Mouse (Mus musculus) spleen, adult 2 months (tissue): Measurements from ENCODE around the gene Perp. TPM values are rescaled to one million over a fixed set of nuclear protein-coding genes. Genes with fewer than 3 reads are reported as not detected.

ENCODE experiments used
- DNase-seq, 2 experiments: peaks; one replicate each; pipeline versions ENCODE4 v3.0.0 to v3.0.0-alpha.2; 2012 to 2021; ENCODE audit warnings: low spot score in 2 of 2, low read depth in 1 of 2
- H3K27ac ChIP-seq: fragments of 200-500 bp; 2 replicates; pipeline ENCODE4 v1.5.1; 2012; ENCODE audit warnings: low read length, inconsistent platforms; ENCODE audit not compliant: insufficient read depth
- H3K27me3 ChIP-seq: fragments of 200-500 bp; 2 replicates; pipeline ENCODE4 v1.6.1; 2012; ENCODE audit warnings: mild to moderate bottlenecking, moderate library complexity, low read length, inconsistent platforms; ENCODE audit not compliant: control insufficient read depth, insufficient read depth
- H3K36me3 ChIP-seq: fragments of 200-500 bp; 2 replicates; pipeline ENCODE4 v1.6.1; 2012; ENCODE audit warnings: mild to moderate bottlenecking, low read length, inconsistent platforms; ENCODE audit not compliant: control insufficient read depth, insufficient read depth
- H3K4me1 ChIP-seq: fragments of 200-500 bp; 2 replicates; pipeline ENCODE4 v1.6.1; 2011; ENCODE audit warnings: inconsistent platforms; ENCODE audit not compliant: control insufficient read depth, insufficient read depth, insufficient read length
- H3K4me3 ChIP-seq: fragments of 200-500 bp; 2 replicates; pipeline ENCODE4 v1.5.1; 2011; ENCODE audit warnings: mild to moderate bottlenecking, inconsistent platforms; ENCODE audit not compliant: insufficient read depth, insufficient read length; ENCODE audit errors: extremely low read depth
- CTCF ChIP-seq: fragments of 200-500 bp; IDR thresholded peaks from 2 replicates; pipeline ENCODE4 v1.5.1; 2011; ENCODE audit warnings: mild to moderate bottlenecking, inconsistent platforms; ENCODE audit not compliant: insufficient read depth, insufficient read length, insufficient replicate concordance; ENCODE audit errors: extremely low read depth
- POLR2A ChIP-seq: fragments of 200-500 bp; IDR thresholded peaks from 2 replicates; pipeline ENCODE4 v1.6.1; 2011; ENCODE audit warnings: low read depth, low read length, inconsistent platforms
- WGBS: fragments of 180-500 bp; shearing (Covaris S2); methylation state at CpG from one replicate; pipeline ENCODE4 v1.1.7; 2018; 5-methylcytosine and 5-hydroxymethylcytosine counted together
- polyA plus RNA-seq: library from polyadenylated mRNA; depleted of rRNA; stranded (reverse); fragments of >200 nt; gene quantifications from 2 replicates; pipeline ENCODE4 v1.2.3, GENCODE M21; 2012

Gene Perp
- polyA plus RNA-seq, 1 experiment, result 1.1 TPM

DNA sequence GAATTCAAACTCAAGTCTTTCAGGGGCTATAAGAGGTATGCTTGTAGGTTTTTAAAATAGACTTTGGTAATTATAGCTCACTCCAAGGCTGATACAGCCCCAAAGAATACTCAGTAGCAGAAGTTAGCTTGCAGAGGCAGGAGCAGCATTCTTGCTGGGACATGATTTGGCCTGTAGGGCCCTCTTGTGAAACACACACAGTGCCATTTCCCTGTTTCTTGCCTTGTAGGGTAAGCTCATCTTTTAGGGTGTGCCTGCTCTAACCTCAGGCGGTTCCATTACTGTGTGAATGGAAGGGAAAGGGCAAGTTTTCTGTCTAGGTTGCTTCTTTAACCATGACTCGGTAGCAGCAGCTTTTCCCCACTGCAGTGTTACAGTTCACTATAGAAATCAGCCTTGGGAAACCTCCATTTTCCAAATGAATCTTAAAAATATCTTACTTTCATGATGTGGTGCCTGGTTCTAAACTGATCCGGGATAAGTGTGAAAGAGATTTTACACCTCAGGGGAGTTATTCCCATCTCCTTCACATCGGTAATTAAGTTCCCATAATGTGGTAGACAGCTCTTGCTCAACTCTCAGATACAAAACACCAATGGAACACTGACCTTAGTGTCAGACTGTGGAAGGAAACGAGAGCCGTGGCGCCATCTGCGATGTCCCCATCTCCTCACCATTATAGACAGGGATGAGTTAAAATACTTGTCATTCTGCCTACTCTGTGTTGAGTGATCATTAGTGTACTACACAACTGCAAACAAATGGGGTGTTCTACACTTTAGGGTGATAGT, 1.8 kb downstream of the Perp start:
- Histone ChIP-seq H3K36me3 (no peaks in the 10 kb centered on the region), H3K27ac (no peak overlapping the region), H3K4me3 (no peak overlapping the region), H3K27me3 (peaks cover 7% of the 10 kb centered on the region), H3K4me1 (peaks cover 7% of the 10 kb centered on the region; the same call in 1 of the 2 replicates)
- DNase-seq, result no peak
- 91% methylated on average over 8 of the region's 8 CpGs for WGBS
- no peak for TF ChIP-seq CTCF
- no peak for TF ChIP-seq POLR2A

DNA sequence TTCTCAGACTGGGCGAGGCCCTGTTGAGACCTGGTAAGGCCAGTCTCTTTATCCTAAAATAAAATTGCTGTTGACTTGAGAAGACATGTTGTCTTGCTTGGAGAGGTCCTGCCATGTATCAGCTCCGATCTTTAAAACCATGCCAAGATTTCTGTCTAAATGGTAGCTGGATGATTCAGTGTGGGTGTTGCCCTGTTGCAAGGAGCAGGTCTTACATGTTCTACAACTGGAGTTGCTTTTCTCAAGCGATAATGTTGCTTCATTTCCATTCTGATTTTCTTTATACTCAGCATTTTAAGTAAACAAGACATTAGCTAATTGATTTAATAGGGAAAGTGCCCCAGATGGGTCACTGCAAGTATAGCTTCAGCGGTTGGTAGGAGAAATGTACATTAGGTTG, 5.4 kb downstream of the Perp start:
- H3K27me3 ChIP-seq, result peaks cover 2% of the 10 kb centered on the region
- no peak for DNase-seq
- no peak overlapping the region for H3K27ac ChIP-seq
- no peaks in the 10 kb centered on the region for H3K36me3 ChIP-seq
- 91% methylated on average over 4 of the region's 4 CpGs for WGBS
- TF ChIP-seq POLR2A (no peak), CTCF (no peak)
- no peak overlapping the region for H3K4me3 ChIP-seq
- peaks cover 2% of the 10 kb centered on the region; the same call in 1 of the 2 replicates for H3K4me1 ChIP-seq

- Histone ChIP-seq H3K27ac (no peak overlapping the region), H3K36me3 (no peaks in the 10 kb centered on the region), H3K27me3 (no peaks in the 10 kb centered on the region), H3K4me1 (no peaks in the 10 kb centered on the region), H3K4me3 (no peak overlapping the region)
- no peak for DNase-seq
- 80% methylated on average over 7 of the region's 7 CpGs for WGBS
- TF ChIP-seq POLR2A (no peak), CTCF (no peak)
These were observed 8.6 kb downstream of the Perp start for GRCm38 (mm10) chr10:18853417-18853816.

- Histone ChIP-seq H3K4me3 (no peak overlapping the region), H3K27ac (no peak overlapping the region), H3K36me3 (no peaks in the 10 kb centered on the region), H3K27me3 (no peaks in the 10 kb centered on the region), H3K4me1 (no peaks in the 10 kb centered on the region)
- 93% methylated on average over 4 of the region's 4 CpGs for WGBS
- DNase-seq, result no peak
- no peak for TF ChIP-seq CTCF
- no peak for TF ChIP-seq POLR2A
These were observed 12.4 kb downstream of the Perp start for GRCm38 (mm10) chr10:18857244-18857643.

- no peaks in the 10 kb centered on the region for H3K27me3 ChIP-seq
- H3K4me3 ChIP-seq, result no peak overlapping the region
- H3K36me3 ChIP-seq, result no peaks in the 10 kb centered on the region
- H3K4me1 ChIP-seq, result no peaks in the 10 kb centered on the region
- no peak for DNase-seq
- TF ChIP-seq POLR2A (no peak), CTCF (no peak)
- no peak overlapping the region for H3K27ac ChIP-seq
- 84% methylated on average over 3 of the region's 3 CpGs for WGBS
These were observed 14.8 kb downstream of the Perp start for GRCm38 (mm10) chr10:18859632-18860031.

GRCm38 (mm10) chr10:18860119-18860824, 15.5 kb downstream of the Perp start:
- no peak for DNase-seq

More at GRCm38 (mm10) chr10:18860119-18860824, 15.5 kb downstream of the Perp start:
- WGBS, result 76% methylated on average over 5 of the region's 5 CpGs
- Histone ChIP-seq H3K36me3 (no peaks in the 10 kb centered on the region), H3K4me1 (no peaks in the 10 kb centered on the region), H3K27ac (no peak overlapping the region), H3K4me3 (no peak overlapping the region), H3K27me3 (no peaks in the 10 kb centered on the region)
- TF ChIP-seq POLR2A (no peak), CTCF (no peak)
